Mouse (Mus musculus) olfactory bulb, adult 2 months (tissue): ENCODE results near the gene Unc13a.

Source experiments
- CTCF ChIP-seq: fragments of 200-500 bp; IDR thresholded peaks from 2 replicates; pipeline ENCODE4 v1.5.1; 2012; ENCODE audit warnings: low read depth, mild to moderate bottlenecking, low read length, moderate library complexity; ENCODE audit not compliant: insufficient read depth
- POLR2A ChIP-seq: fragments of 200-500 bp; IDR thresholded peaks from 2 replicates; pipeline ENCODE4 v1.6.1; 2012; ENCODE audit warnings: mild to moderate bottlenecking, low read depth, low read length, moderate library complexity; ENCODE audit not compliant: insufficient read depth

DNA sequence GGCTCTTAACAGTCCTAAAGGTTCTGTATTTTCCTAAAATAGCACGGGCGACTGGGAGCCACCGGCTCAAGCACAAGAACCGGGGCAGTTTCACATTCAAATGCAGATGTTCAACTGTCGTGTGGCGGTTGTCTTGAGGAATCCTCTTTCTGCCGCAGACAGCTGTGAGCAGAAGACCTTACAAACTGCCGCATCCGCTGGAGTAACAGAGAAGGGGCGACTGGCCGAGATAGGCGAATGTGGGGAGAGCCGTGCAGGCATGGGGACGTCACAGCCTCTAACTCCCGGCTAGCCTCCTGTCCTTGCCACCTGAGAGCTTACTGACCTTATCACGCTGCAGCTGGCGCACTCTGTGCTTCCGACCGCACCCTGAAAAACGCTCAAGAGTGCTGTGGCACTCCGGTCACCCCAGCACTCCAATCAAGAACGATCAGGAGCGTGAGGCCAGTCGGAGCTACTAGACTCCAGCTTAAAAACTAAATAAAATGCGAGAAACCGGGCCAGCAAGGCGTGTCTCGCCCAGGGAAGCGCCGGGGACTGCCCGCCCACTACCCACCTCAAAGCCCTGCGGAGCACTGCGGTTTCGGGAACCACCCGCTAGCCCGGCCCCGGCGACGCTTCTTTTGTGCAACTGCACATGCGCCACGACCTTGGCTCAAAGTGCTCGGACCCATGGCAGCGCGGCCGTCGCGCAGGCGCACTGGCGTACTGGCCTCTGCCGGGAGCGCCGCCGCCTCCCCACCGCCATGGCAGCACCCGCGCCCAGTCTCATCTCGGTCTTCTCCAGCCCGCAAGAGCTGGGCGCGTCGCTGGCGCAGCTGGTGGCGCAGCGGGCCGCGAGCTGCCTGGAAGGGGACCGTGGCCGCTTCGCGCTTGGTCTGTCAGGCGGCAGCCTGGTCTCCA, 79.8 kb downstream of the Unc13a start, which contains the start of gene Pgls:
- TF ChIP-seq CTCF (no peak), POLR2A (peak; percentile 90)
